Comparison of ENCODE assay signal across 8 mouse cellular contexts in genomic region chr1:133434756-133435112, GRCm38 (mm10). TPM values are rescaled to one million over a fixed set of nuclear protein-coding genes. Genes with fewer than 3 reads are reported as not detected.
DNase-seq lines count a peak whose midpoint lies in the region; ATAC-seq and TF ChIP-seq lines count a peak whose summit lies in the region.

No protein-coding gene starts in this region.

- H3K4me2 ChIP-seq in heart, embryonic 16.5 days (ENCODE audit: low read depth, low read length) = peak overlapping the region; percentile 61
- H3K4me2 ChIP-seq in forebrain, postnatal 0 days (ENCODE audit: low read depth) = peak overlapping the region; percentile 43

- 28% methylated on average over 10 of the region's 10 CpGs for WGBS in heart, embryonic 16.5 days
- WGBS in forebrain, postnatal 0 days = 10% methylated on average over 10 of the region's 10 CpGs
- WGBS in midbrain, embryonic 10.5 days = 8% methylated on average over 10 of the region's 10 CpGs

- H3K27me3 ChIP-seq in heart, embryonic 16.5 days (ENCODE audit: control insufficient read depth, insufficient read depth, low read length) = no peaks in the 10 kb centered on the region
- no peaks in the 10 kb centered on the region for H3K27me3 ChIP-seq in forebrain, postnatal 0 days (ENCODE audit: insufficient read depth, low read length)
- no peaks in the 10 kb centered on the region for H3K27me3 ChIP-seq in midbrain, embryonic 10.5 days (ENCODE audit: low read depth, poor library complexity, severe bottlenecking)

- TF ChIP-seq CTCF in forebrain, postnatal 0 days (IDR thresholded peaks at IDR 0.05; ENCODE audit: low read depth) = no peak

- no peak overlapping the region for H3K27ac ChIP-seq in heart, embryonic 16.5 days (ENCODE audit: low read length)
- no peak overlapping the region for H3K27ac ChIP-seq in forebrain, postnatal 0 days (ENCODE audit: low read depth, low read length)
- peak overlapping the region; percentile 90 for H3K27ac ChIP-seq in midbrain, embryonic 10.5 days (replicated peaks)

- ATAC-seq in heart, embryonic 16.5 days (replicated peaks; ENCODE audit: extremely low read depth, insufficient read depth, low FRiP score) = no peak
- ATAC-seq in forebrain, postnatal 0 days = peak; percentile 74

- H3K9me3 ChIP-seq in heart, embryonic 16.5 days (replicated peaks; ENCODE audit: control insufficient read depth, low read length) = peaks cover 3% of the 10 kb centered on the region; the same call in 1 of the 2 replicates
- H3K9me3 ChIP-seq in forebrain, postnatal 0 days (ENCODE audit: low read length) = no peaks in the 10 kb centered on the region
- peaks cover 7% of the 10 kb centered on the region; the same call in 1 of the 2 replicates for H3K9me3 ChIP-seq in midbrain, embryonic 10.5 days (replicated peaks)

- H3K9ac ChIP-seq in heart, embryonic 16.5 days (ENCODE audit: low read length) = peak overlapping the region; percentile 51
- peak overlapping the region; percentile 33 for H3K9ac ChIP-seq in forebrain, postnatal 0 days

- peak overlapping the region; percentile 42 for H3K4me3 ChIP-seq in heart, embryonic 16.5 days (ENCODE audit: low read length)
- peak overlapping the region; percentile 14 for H3K4me3 ChIP-seq in forebrain, postnatal 0 days (ENCODE audit: low read depth, low read length)
- peak overlapping the region; percentile 40 for H3K4me3 ChIP-seq in midbrain, embryonic 10.5 days

- 0 out of 2 replicates have a peak, but pooled peaks cover 2% of the 10 kb centered on the region for H3K4me1 ChIP-seq in heart, embryonic 16.5 days (ENCODE audit: control insufficient read depth, insufficient read depth, low read length)
- H3K4me1 ChIP-seq in forebrain, postnatal 0 days (ENCODE audit: insufficient read depth) = peaks cover 15% of the 10 kb centered on the region
- H3K4me1 ChIP-seq in midbrain, embryonic 10.5 days = peaks cover 72% of the 10 kb centered on the region

- DNase-seq in heart, postnatal 4 days = no peak
- peak; percentile 72 for DNase-seq in ZHBTc4 (ENCODE audit: low read depth, low spot score)
- DNase-seq in forebrain, postnatal 0 days = no peak
- DNase-seq in midbrain, embryonic 10.5 days (ENCODE audit: low spot score) = no peak
- no peak for DNase-seq in spleen, postnatal 4 days (ENCODE audit: low spot score in 2 of 2)
- no peak for DNase-seq in adrenal gland, adult 2 months
- no peak for DNase-seq in layer of hippocampus, postnatal 10 days (ENCODE audit: low spot score in 2 of 2)

- no peaks in the 10 kb centered on the region for H3K36me3 ChIP-seq in heart, embryonic 16.5 days (ENCODE audit: control insufficient read depth, insufficient read depth)
- H3K36me3 ChIP-seq in forebrain, postnatal 0 days (ENCODE audit: insufficient read depth) = no peaks in the 10 kb centered on the region
- peaks cover 3% of the 10 kb centered on the region; the same call in 1 of the 2 replicates for H3K36me3 ChIP-seq in midbrain, embryonic 10.5 days

RNA-seq across cellular contexts. Expression of gene Sox13, which starts 10.6 kb away (rescaled TPM):
- polyA plus RNA-seq in heart, embryonic 16.5 days (2015; fragmentation: Nextera tagmentation; extraction: Ambion mirVana) = 4.3 and 5.8 TPM in 2 replicates
- 10 to 100 TPM; 29.8 to 32.4 TPM for total RNA-seq in heart, postnatal 4 days (2021)
- total RNA-seq in forebrain, postnatal 0 days (2014; rRNA removed) = 8.0 and 9.7 TPM in 2 replicates
- 2.0 and 3.0 TPM in 2 replicates for polyA plus RNA-seq in forebrain, postnatal 0 days (2015; fragmentation: Nextera tagmentation; extraction: Ambion mirVana)
- polyA plus RNA-seq in midbrain, embryonic 10.5 days (2016; fragmentation: Nextera tagmentation; extraction: Ambion mirVana) = 28.5 and 32.0 TPM in 2 replicates
- total RNA-seq in adrenal gland, adult 2 months (2021) = 10 to 100 TPM; 14.5 to 18.0 TPM
- 24.1 and 26.2 TPM in 2 replicates for polyA plus RNA-seq in adrenal gland, adult 2 months (2012; rRNA removed)
- total RNA-seq in layer of hippocampus, postnatal 10 days (2021) = 10 to 100 TPM in 1 of 2 experiments, 1 to 10 TPM in 1; 9.2 to 10.3 TPM
